Mouse (Mus musculus): ENCODE results near the gene 1520401A03Rik. TPM values are rescaled to one million over a fixed set of nuclear protein-coding genes. Genes with fewer than 3 reads are reported as not detected.

The 1520401A03Rik gene
- polyA plus RNA-seq, 1 experiment from 2014 or later: 0.36 TPM

DNA sequence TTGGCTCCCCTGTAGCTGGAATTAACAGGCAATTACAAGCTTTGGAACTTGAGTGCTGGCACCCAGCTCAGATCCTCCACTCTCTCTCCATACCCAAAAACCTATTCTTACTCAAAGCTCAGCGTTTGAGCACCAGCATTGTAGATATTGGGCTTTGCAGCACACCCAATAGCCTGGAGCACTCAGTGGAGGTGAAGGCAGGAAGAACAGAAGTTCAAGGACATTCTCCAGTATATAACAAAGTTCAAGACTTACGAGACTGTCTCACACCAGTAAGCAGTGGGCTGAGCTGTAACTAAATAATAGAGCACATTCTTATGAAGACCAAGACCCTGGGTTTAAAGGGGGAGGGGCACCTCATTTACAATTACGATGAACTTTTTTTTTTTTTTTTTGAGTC is 49.8 kb downstream of the 1520401A03Rik start:
- Histone ChIP-seq H3K27ac (no peak overlapping the region), H3K4me3 (peak overlapping the region; percentile 68), H3K4me1 (peaks cover 53% of the 10 kb centered on the region), H3K27me3 (ENCODE audit: low read depth, poor library complexity, severe bottlenecking) (peaks cover 31% of the 10 kb centered on the region), H3K9me3 (replicated peaks) (no peaks in the 10 kb centered on the region), H3K36me3 (peaks cover 31% of the 10 kb centered on the region)
- no peak for DNase-seq (ENCODE audit: low spot score)
- 70% methylated on average over 3 of the region's 3 CpGs for WGBS

- 88% methylated on average over 3 of the region's 3 CpGs for WGBS
- no peak for DNase-seq (ENCODE audit: low spot score)
- no peaks in the 10 kb centered on the region for H3K9me3 ChIP-seq (replicated peaks)
- H3K27me3 ChIP-seq (ENCODE audit: low read depth, poor library complexity, severe bottlenecking): peaks cover 25% of the 10 kb centered on the region
- no peak overlapping the region for H3K27ac ChIP-seq
- peaks cover 43% of the 10 kb centered on the region for H3K36me3 ChIP-seq
- peaks cover 46% of the 10 kb centered on the region for H3K4me1 ChIP-seq
- no peak overlapping the region for H3K4me3 ChIP-seq
Measured at GRCm38 (mm10) chr17:23671519-23671918, 51.1 kb downstream of the 1520401A03Rik start.

DNA sequence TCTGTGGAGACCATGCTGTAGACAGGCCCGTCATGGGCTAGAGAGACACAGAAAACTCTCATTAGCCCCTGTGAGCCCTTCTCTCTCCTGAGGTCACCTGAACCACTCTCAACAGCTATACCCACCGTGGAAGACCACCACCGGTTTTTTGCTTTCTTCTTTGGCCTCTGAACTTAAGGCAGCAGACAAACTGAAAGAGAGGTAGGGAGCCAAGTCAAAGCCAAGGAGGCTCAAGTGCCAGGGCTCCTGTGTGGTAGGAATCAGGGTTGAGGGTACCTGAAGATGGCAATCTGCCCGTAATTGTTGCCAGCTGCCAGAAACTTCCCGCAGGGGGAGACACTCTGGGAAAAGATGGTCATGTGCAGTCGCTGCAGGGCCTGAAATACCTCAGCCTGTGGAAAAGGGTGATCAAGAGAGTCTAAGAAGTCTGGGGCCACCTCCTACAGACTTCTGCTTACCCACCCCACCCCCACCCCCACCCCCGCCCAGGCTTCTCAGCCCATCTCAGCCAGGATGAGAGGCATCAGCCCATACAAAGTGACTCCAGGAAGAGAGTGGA is 52.0 kb downstream of the 1520401A03Rik start:
- H3K27ac ChIP-seq: no peak overlapping the region
- no peak overlapping the region for H3K4me3 ChIP-seq
- H3K9me3 ChIP-seq (replicated peaks): no peaks in the 10 kb centered on the region
- peaks cover 43% of the 10 kb centered on the region for H3K4me1 ChIP-seq
- 90% methylated on average over 7 of the region's 7 CpGs for WGBS
- no peak for DNase-seq (ENCODE audit: low spot score)
- H3K27me3 ChIP-seq (ENCODE audit: low read depth, poor library complexity, severe bottlenecking): peaks cover 16% of the 10 kb centered on the region
- H3K36me3 ChIP-seq: peaks cover 48% of the 10 kb centered on the region

DNA sequence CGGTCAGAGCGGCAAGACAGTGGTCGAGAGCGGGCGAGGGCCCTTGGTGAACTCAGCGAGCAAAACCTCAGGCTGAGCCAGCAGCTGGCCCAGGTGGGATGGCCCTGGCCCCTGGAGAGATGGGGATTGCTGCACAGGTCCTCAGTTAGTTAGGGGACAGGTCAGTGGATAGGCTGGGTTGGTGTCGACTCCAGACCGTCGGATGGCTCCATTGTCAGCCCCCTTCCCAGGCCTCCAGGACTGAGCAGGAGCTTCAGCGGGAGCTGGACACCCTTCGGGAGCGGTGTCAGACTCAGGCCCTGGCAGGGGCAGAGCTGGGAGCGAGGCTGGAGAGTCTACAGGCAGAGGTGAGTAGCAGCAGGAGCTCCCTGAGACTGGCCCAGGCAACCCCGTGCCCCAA is 57.1 kb downstream of the 1520401A03Rik start:
- no peak for DNase-seq (ENCODE audit: low spot score)
- 81% methylated on average over 14 of the region's 14 CpGs for WGBS
- H3K36me3 ChIP-seq: peaks cover 45% of the 10 kb centered on the region
- peaks cover 24% of the 10 kb centered on the region for H3K4me1 ChIP-seq
- peaks cover 34% of the 10 kb centered on the region for H3K27me3 ChIP-seq (ENCODE audit: low read depth, poor library complexity, severe bottlenecking)
- no peak overlapping the region for H3K4me3 ChIP-seq
- H3K9me3 ChIP-seq (replicated peaks): no peaks in the 10 kb centered on the region
- H3K27ac ChIP-seq: peak overlapping the region; percentile 32; the same call in 1 of the 2 replicates

GRCm38 (mm10) chr17:23664556-23665021 is 58.0 kb downstream of the 1520401A03Rik start:
- 14% methylated on average over 5 of the region's 5 CpGs for WGBS
- peaks cover 27% of the 10 kb centered on the region for H3K4me1 ChIP-seq
- H3K4me3 ChIP-seq: no peak overlapping the region
- H3K36me3 ChIP-seq: peaks cover 35% of the 10 kb centered on the region
- DNase-seq (ENCODE audit: low spot score): peak; percentile 53
- H3K27ac ChIP-seq: no peak overlapping the region
- no peaks in the 10 kb centered on the region for H3K9me3 ChIP-seq (replicated peaks)
- peaks cover 43% of the 10 kb centered on the region for H3K27me3 ChIP-seq (ENCODE audit: low read depth, poor library complexity, severe bottlenecking)

DNA sequence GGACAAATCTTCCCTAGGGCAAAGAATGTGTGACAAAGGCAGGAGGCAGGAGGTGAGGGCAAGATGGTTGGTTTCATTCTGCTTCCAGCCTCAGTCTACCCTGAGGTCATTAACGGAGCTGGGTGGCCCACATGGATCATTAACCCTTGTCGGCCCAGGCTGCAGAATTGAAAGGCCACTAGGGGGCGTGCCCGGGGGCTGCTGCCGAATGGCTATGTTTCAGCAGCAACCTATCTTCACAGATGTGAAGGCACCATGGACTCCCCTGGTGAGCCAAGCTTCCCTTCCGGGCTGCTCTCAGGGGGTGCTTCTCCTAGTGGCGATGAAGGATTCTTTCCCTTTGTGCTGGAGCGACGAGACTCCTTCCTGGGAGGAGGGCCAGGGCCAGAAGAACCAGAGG is 61.1 kb downstream of the 1520401A03Rik start:
- 3% methylated on average over 9 of the region's 9 CpGs for WGBS
- Histone ChIP-seq H3K36me3 (peaks cover 5% of the 10 kb centered on the region), H3K27me3 (ENCODE audit: low read depth, poor library complexity, severe bottlenecking) (peaks cover 52% of the 10 kb centered on the region), H3K4me3 (no peak overlapping the region), H3K27ac (no peak overlapping the region), H3K4me1 (peaks cover 27% of the 10 kb centered on the region), H3K9me3 (replicated peaks) (no peaks in the 10 kb centered on the region)
- peak; percentile 63 for DNase-seq (ENCODE audit: low spot score)

- WGBS: 4% methylated on average over 14 of the region's 14 CpGs
Measured at GRCm38 (mm10) chr17:23660876-23661200, 61.7 kb downstream of the 1520401A03Rik start.

DNA sequence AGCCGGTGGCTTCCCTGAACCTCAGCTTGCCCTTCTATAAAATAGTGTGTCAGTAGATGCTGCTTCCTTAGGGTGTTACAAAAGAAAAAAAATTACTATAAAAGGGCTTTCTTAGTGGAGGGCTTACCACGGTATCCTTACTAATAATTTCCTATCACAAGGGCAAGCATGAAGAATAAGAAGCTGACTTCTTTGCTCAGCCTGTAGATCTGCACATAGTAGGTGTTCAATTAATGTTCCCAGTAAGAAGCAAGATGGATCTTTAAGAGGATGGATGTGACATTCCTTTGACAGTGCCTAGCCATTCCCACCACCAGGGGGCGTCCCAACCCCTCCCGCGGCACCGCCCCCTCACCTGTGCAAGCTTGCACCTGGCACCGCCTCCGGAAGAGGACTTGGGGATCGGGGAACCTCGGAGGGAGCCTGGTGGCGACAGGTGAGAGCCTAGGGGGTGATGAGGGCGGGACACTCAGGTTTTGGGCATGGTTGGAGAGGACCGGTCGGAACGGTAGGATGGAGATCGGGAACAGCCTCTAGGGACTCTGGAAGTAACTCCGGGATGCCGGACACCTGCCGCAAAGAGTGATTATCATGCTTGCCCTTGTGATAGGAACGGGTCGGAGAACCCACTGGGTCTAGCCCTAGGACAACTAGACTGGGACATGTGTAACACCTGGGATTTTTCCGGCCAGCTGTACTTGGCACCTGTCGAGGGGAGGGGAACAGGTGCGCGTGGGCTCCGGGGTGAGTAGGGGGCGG is 62.3 kb downstream of the 1520401A03Rik start, which contains the start of gene Bicdl2:
Gene Bicdl2 (plus strand): TSS at position 390 of the 759 bp plus-strand sequence.
- Histone ChIP-seq H3K27ac (no peak within 1 kb of the TSS), H3K9me3 (replicated peaks) (no peaks in the 10 kb centered on the region), H3K27me3 (ENCODE audit: low read depth, poor library complexity, severe bottlenecking) (peaks cover 52% of the 10 kb centered on the region), H3K4me3 (peak within 1 kb of the TSS; percentile 6; the same call in 1 of the 2 replicates), H3K36me3 (no peaks in the 10 kb centered on the region), H3K4me1 (peaks cover 18% of the 10 kb centered on the region)
- DNase-seq (ENCODE audit: low spot score): peak; percentile 68
- WGBS: 4% methylated on average over 27 of the region's 27 CpGs

More at GRCm38 (mm10) chr17:23660876-23661200, 61.7 kb downstream of the 1520401A03Rik start:
- no peak overlapping the region for H3K27ac ChIP-seq
- H3K36me3 ChIP-seq: no peaks in the 10 kb centered on the region
- no peaks in the 10 kb centered on the region for H3K9me3 ChIP-seq (replicated peaks)
- H3K27me3 ChIP-seq (ENCODE audit: low read depth, poor library complexity, severe bottlenecking): peaks cover 52% of the 10 kb centered on the region
- no peak for DNase-seq (ENCODE audit: low spot score)
- H3K4me1 ChIP-seq: peaks cover 24% of the 10 kb centered on the region
- no peak overlapping the region for H3K4me3 ChIP-seq

DNA sequence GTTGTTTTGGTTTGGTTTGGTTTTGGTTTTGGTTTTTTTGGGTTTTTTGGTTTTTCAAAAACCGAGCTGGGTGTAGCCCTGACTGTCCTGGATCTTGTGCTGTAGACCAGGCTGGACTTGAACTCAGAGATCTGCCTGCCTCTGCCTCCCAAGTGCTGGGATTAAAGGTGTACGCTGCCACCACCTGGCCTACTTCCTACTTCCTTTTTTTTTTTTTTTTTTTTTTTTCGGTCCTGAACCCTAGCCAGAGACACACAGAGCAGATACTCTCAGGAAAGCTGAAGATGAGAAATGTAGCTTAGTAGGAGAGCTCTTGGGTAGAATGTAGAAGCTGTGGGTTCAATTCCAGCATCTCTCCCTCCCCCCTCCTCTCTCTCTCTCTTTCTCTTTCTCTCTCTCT is 64.1 kb downstream of the 1520401A03Rik start:
- Histone ChIP-seq H3K27ac (no peak overlapping the region), H3K9me3 (replicated peaks) (no peaks in the 10 kb centered on the region), H3K4me3 (no peak overlapping the region), H3K36me3 (no peaks in the 10 kb centered on the region), H3K27me3 (ENCODE audit: low read depth, poor library complexity, severe bottlenecking) (peaks cover 48% of the 10 kb centered on the region), H3K4me1 (peaks cover 8% of the 10 kb centered on the region)
- WGBS: 77% methylated on average over 3 of the region's 3 CpGs
- DNase-seq (ENCODE audit: low spot score): no peak

Other genes starting within 250 kb of the 1520401A03Rik start
- not detected in 2 replicates for gene Vmn2r117, start 243.1 kb downstream of the 1520401A03Rik start, polyA plus RNA-seq (2016; fragmentation: Nextera tagmentation; extraction: Ambion mirVana)
- 31.3 and 31.9 TPM in 2 replicates for gene Zfp213, start 158.5 kb downstream of the 1520401A03Rik start, polyA plus RNA-seq (2016; fragmentation: Nextera tagmentation; extraction: Ambion mirVana)
- gene Zfp13, start 123.3 kb downstream of the 1520401A03Rik start, polyA plus RNA-seq (2016; fragmentation: Nextera tagmentation; extraction: Ambion mirVana): 22.0 and 25.4 TPM in 2 replicates
- gene Zscan10, start 121.9 kb downstream of the 1520401A03Rik start, polyA plus RNA-seq (2016; fragmentation: Nextera tagmentation; extraction: Ambion mirVana): 0.35 and 0.38 TPM in 2 replicates
- 0.84 and 1.1 TPM in 2 replicates for gene Mmp25, start 77.5 kb downstream of the 1520401A03Rik start, polyA plus RNA-seq (2016; fragmentation: Nextera tagmentation; extraction: Ambion mirVana)
- 1.4 and 2.0 TPM in 2 replicates for gene Bicdl2, start 62.3 kb downstream of the 1520401A03Rik start, polyA plus RNA-seq (2016; fragmentation: Nextera tagmentation; extraction: Ambion mirVana)
- 29.0 and 30.5 TPM in 2 replicates for gene Hcfc1r1, start 49.2 kb downstream of the 1520401A03Rik start, polyA plus RNA-seq (2016; fragmentation: Nextera tagmentation; extraction: Ambion mirVana)
- gene Thoc6, start 48.9 kb downstream of the 1520401A03Rik start, polyA plus RNA-seq (2016; fragmentation: Nextera tagmentation; extraction: Ambion mirVana): 70.4 and 71.1 TPM in 2 replicates
- 5.2 and 5.6 TPM in 2 replicates for gene Tnfrsf12a, start 45.3 kb downstream of the 1520401A03Rik start, polyA plus RNA-seq (2016; fragmentation: Nextera tagmentation; extraction: Ambion mirVana)
- gene Cldn6, start 43.5 kb downstream of the 1520401A03Rik start, polyA plus RNA-seq (2016; fragmentation: Nextera tagmentation; extraction: Ambion mirVana): 32.7 and 42.1 TPM in 2 replicates
- gene Cldn9, start 38.8 kb downstream of the 1520401A03Rik start, polyA plus RNA-seq (2016; fragmentation: Nextera tagmentation; extraction: Ambion mirVana): 1.9 and 4.6 TPM in 2 replicates
- 66.8 and 67.6 TPM in 2 replicates for gene Pkmyt1, start 3.6 kb upstream of the 1520401A03Rik start, polyA plus RNA-seq (2016; fragmentation: Nextera tagmentation; extraction: Ambion mirVana)
- gene Paqr4, start 18.1 kb upstream of the 1520401A03Rik start, polyA plus RNA-seq (2016; fragmentation: Nextera tagmentation; extraction: Ambion mirVana): 5.9 and 9.0 TPM in 2 replicates
- gene Kremen2, start 23.1 kb upstream of the 1520401A03Rik start, polyA plus RNA-seq (2016; fragmentation: Nextera tagmentation; extraction: Ambion mirVana): 13.8 and 19.5 TPM in 2 replicates
- gene Flywch1, start 48.8 kb upstream of the 1520401A03Rik start, polyA plus RNA-seq (2016; fragmentation: Nextera tagmentation; extraction: Ambion mirVana): 177 and 183 TPM in 2 replicates
- 37.5 and 54.1 TPM in 2 replicates for gene Flywch2, start 63.3 kb upstream of the 1520401A03Rik start, polyA plus RNA-seq (2016; fragmentation: Nextera tagmentation; extraction: Ambion mirVana)
- gene Srrm2, start 67.7 kb upstream of the 1520401A03Rik start, polyA plus RNA-seq (2016; fragmentation: Nextera tagmentation; extraction: Ambion mirVana): 562 and 563 TPM in 2 replicates
- gene Elob, start 106.4 kb upstream of the 1520401A03Rik start, polyA plus RNA-seq (2016; fragmentation: Nextera tagmentation; extraction: Ambion mirVana): 1,047 and 1,081 TPM in 2 replicates
- gene Prss33, start 113.3 kb upstream of the 1520401A03Rik start, polyA plus RNA-seq (2016; fragmentation: Nextera tagmentation; extraction: Ambion mirVana): not detected in 2 replicates
- not detected in 2 replicates for gene Prss32, start 121.1 kb upstream of the 1520401A03Rik start, polyA plus RNA-seq (2016; fragmentation: Nextera tagmentation; extraction: Ambion mirVana)
- gene Prss41, start 121.4 kb upstream of the 1520401A03Rik start, polyA plus RNA-seq (2016; fragmentation: Nextera tagmentation; extraction: Ambion mirVana): 3.3 and 3.9 TPM in 2 replicates
- not detected in 2 replicates for gene Prss21, start 145.3 kb upstream of the 1520401A03Rik start, polyA plus RNA-seq (2016; fragmentation: Nextera tagmentation; extraction: Ambion mirVana)
- not detected in 2 replicates for gene Dcpp1, start 158.1 kb upstream of the 1520401A03Rik start, polyA plus RNA-seq (2016; fragmentation: Nextera tagmentation; extraction: Ambion mirVana)
- gene Dcpp2, start 158.1 kb upstream of the 1520401A03Rik start, polyA plus RNA-seq (2016; fragmentation: Nextera tagmentation; extraction: Ambion mirVana): not detected in 2 replicates
- gene Dcpp3, start 194.7 kb upstream of the 1520401A03Rik start, polyA plus RNA-seq (2016; fragmentation: Nextera tagmentation; extraction: Ambion mirVana): not detected in 2 replicates
- not detected in 2 replicates for gene Sbp, start 218.9 kb upstream of the 1520401A03Rik start, polyA plus RNA-seq (2016; fragmentation: Nextera tagmentation; extraction: Ambion mirVana)
- not detected in 2 replicates for gene Sbpl, start 232.5 kb upstream of the 1520401A03Rik start, polyA plus RNA-seq (2016; fragmentation: Nextera tagmentation; extraction: Ambion mirVana)

All from limb, embryonic 10.5 days (tissue).